Mouse (Mus musculus): ENCODE results near the gene Npb. TPM values are rescaled to one million over a fixed set of nuclear protein-coding genes. Genes with fewer than 3 reads are reported as not detected.

Gene Npb
- polyA plus RNA-seq, 1 experiment from 2014 or later, result 12.1 TPM

GRCm38 (mm10) chr11:120605667-120606066 is 2.6 kb upstream of the Npb start:
- H3K9ac ChIP-seq, result no peak overlapping the region
- H3K9me3 ChIP-seq, result no peaks in the 10 kb centered on the region
- H3K4me2 ChIP-seq, result no peak overlapping the region
- peaks cover 18% of the 10 kb centered on the region for H3K4me1 ChIP-seq
- peaks cover 35% of the 10 kb centered on the region for H3K36me3 ChIP-seq
- 87% methylated on average over 7 of the region's 7 CpGs for WGBS
- no peaks in the 10 kb centered on the region for H3K27me3 ChIP-seq (replicated peaks)
- H3K27ac ChIP-seq, result no peak overlapping the region
- no peak for ATAC-seq (ENCODE audit: insufficient read depth, low FRiP score, low read depth)
- H3K4me3 ChIP-seq (replicated peaks), result no peak overlapping the region

GRCm38 (mm10) chr11:120606764-120607163 is 1.5 kb upstream of the Npb start:
- no peak overlapping the region for H3K27ac ChIP-seq
- no peak overlapping the region for H3K4me2 ChIP-seq
- H3K36me3 ChIP-seq, result peaks cover 38% of the 10 kb centered on the region
- H3K9me3 ChIP-seq, result no peaks in the 10 kb centered on the region
- no peaks in the 10 kb centered on the region for H3K27me3 ChIP-seq (replicated peaks)
- peaks cover 18% of the 10 kb centered on the region for H3K4me1 ChIP-seq
- no peak overlapping the region for H3K9ac ChIP-seq
- WGBS, result 73% methylated on average over 4 of the region's 4 CpGs
- H3K4me3 ChIP-seq (replicated peaks), result no peak overlapping the region
- ATAC-seq (ENCODE audit: insufficient read depth, low FRiP score, low read depth), result no peak

GRCm38 (mm10) chr11:120609250-120609649 is 973 bp downstream of the Npb start:
- H3K27me3 ChIP-seq (replicated peaks), result no peaks in the 10 kb centered on the region
- H3K27ac ChIP-seq, result no peak overlapping the region
- H3K4me3 ChIP-seq (replicated peaks), result no peak overlapping the region
- ATAC-seq (ENCODE audit: insufficient read depth, low FRiP score, low read depth), result peak; percentile 71
- no peaks in the 10 kb centered on the region for H3K9me3 ChIP-seq
- H3K36me3 ChIP-seq, result peaks cover 46% of the 10 kb centered on the region
- peaks cover 18% of the 10 kb centered on the region for H3K4me1 ChIP-seq
- peak overlapping the region; percentile 71 for H3K4me2 ChIP-seq
- no peak overlapping the region for H3K9ac ChIP-seq
- 36% methylated on average over 8 of the region's 8 CpGs for WGBS

GRCm38 (mm10) chr11:120610477-120611046 is 2.3 kb downstream of the Npb start:
- no peak overlapping the region for H3K4me2 ChIP-seq
- 93% methylated on average over 9 of the region's 9 CpGs for WGBS
- no peak overlapping the region for H3K27ac ChIP-seq
- H3K36me3 ChIP-seq, result peaks cover 45% of the 10 kb centered on the region
- H3K4me3 ChIP-seq (replicated peaks), result no peak overlapping the region
- no peaks in the 10 kb centered on the region for H3K9me3 ChIP-seq
- no peak overlapping the region for H3K9ac ChIP-seq
- no peak for ATAC-seq (ENCODE audit: insufficient read depth, low FRiP score, low read depth)
- H3K27me3 ChIP-seq (replicated peaks), result no peaks in the 10 kb centered on the region
- peaks cover 22% of the 10 kb centered on the region for H3K4me1 ChIP-seq

GRCm38 (mm10) chr11:120612763-120613162 is 4.5 kb downstream of the Npb start:
- 36% methylated on average over 6 of the region's 6 CpGs for WGBS
- no peak overlapping the region for H3K9ac ChIP-seq
- H3K27me3 ChIP-seq (replicated peaks), result no peaks in the 10 kb centered on the region
- H3K4me1 ChIP-seq, result peaks cover 36% of the 10 kb centered on the region
- no peaks in the 10 kb centered on the region for H3K9me3 ChIP-seq
- no peak overlapping the region for H3K4me3 ChIP-seq (replicated peaks)
- H3K36me3 ChIP-seq, result peaks cover 35% of the 10 kb centered on the region
- no peak overlapping the region for H3K4me2 ChIP-seq
- H3K27ac ChIP-seq, result no peak overlapping the region
- ATAC-seq (ENCODE audit: insufficient read depth, low FRiP score, low read depth), result no peak

- no peak for ATAC-seq (ENCODE audit: insufficient read depth, low FRiP score, low read depth)
- H3K9me3 ChIP-seq, result no peaks in the 10 kb centered on the region
- WGBS, result 90% methylated on average over 10 of the region's 10 CpGs
- H3K27ac ChIP-seq, result no peak overlapping the region
- H3K4me3 ChIP-seq (replicated peaks), result no peak overlapping the region
- H3K36me3 ChIP-seq, result peaks cover 37% of the 10 kb centered on the region
- H3K27me3 ChIP-seq (replicated peaks), result no peaks in the 10 kb centered on the region
- peaks cover 31% of the 10 kb centered on the region for H3K4me1 ChIP-seq
- H3K9ac ChIP-seq, result no peak overlapping the region
- no peak overlapping the region for H3K4me2 ChIP-seq
Measured at GRCm38 (mm10) chr11:120613481-120613972, 5.2 kb downstream of the Npb start.

GRCm38 (mm10) chr11:120613976-120614375 is 5.7 kb downstream of the Npb start:
- no peaks in the 10 kb centered on the region for H3K27me3 ChIP-seq (replicated peaks)
- H3K4me3 ChIP-seq (replicated peaks), result no peak overlapping the region
- H3K9me3 ChIP-seq, result no peaks in the 10 kb centered on the region
- no peak overlapping the region for H3K4me2 ChIP-seq
- no peak overlapping the region for H3K27ac ChIP-seq
- H3K9ac ChIP-seq, result no peak overlapping the region
- ATAC-seq (ENCODE audit: insufficient read depth, low FRiP score, low read depth), result no peak
- peaks cover 26% of the 10 kb centered on the region for H3K4me1 ChIP-seq
- WGBS, result 86% methylated on average over 8 of the region's 8 CpGs
- H3K36me3 ChIP-seq, result peaks cover 42% of the 10 kb centered on the region

DNA sequence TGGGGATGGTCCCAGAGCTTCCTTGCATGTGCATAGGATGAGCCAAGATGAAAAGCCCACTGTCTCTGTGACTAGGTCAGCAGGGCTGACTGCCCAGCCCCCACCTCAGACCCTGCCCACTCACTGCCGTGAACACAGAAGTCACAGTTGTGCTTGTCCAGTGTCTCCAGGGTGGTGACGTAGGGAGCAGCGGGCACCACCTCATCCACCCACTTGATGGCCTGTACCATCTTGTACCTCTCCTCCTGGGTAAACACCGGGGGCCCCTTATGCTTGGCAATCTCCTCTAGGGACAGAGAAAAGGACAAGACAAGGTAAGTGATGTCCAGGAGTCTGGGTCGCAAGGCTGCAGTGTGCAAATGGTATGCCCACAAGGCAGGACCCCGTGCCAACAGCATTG is 6.9 kb downstream of the Npb start:
- no peak overlapping the region for H3K4me3 ChIP-seq (replicated peaks)
- H3K9ac ChIP-seq, result no peak overlapping the region
- peaks cover 23% of the 10 kb centered on the region for H3K4me1 ChIP-seq
- H3K36me3 ChIP-seq, result peaks cover 50% of the 10 kb centered on the region
- H3K27me3 ChIP-seq (replicated peaks), result no peaks in the 10 kb centered on the region
- 92% methylated on average over 6 of the region's 6 CpGs for WGBS
- H3K27ac ChIP-seq, result no peak overlapping the region
- H3K9me3 ChIP-seq, result no peaks in the 10 kb centered on the region
- ATAC-seq (ENCODE audit: insufficient read depth, low FRiP score, low read depth), result no peak
- no peak overlapping the region for H3K4me2 ChIP-seq

GRCm38 (mm10) chr11:120615606-120616203 is 7.4 kb downstream of the Npb start:
- Histone ChIP-seq H3K27me3 (replicated peaks) (no peaks in the 10 kb centered on the region), H3K4me3 (replicated peaks) (no peak overlapping the region), H3K4me1 (peaks cover 23% of the 10 kb centered on the region), H3K36me3 (peaks cover 55% of the 10 kb centered on the region), H3K4me2 (peak overlapping the region; percentile 14; the same call in 1 of the 2 replicates), H3K9ac (no peak overlapping the region), H3K27ac (no peak overlapping the region), H3K9me3 (no peaks in the 10 kb centered on the region)
- WGBS, result 89% methylated on average over 11 of the region's 11 CpGs
- no peak for ATAC-seq (ENCODE audit: insufficient read depth, low FRiP score, low read depth)

DNA sequence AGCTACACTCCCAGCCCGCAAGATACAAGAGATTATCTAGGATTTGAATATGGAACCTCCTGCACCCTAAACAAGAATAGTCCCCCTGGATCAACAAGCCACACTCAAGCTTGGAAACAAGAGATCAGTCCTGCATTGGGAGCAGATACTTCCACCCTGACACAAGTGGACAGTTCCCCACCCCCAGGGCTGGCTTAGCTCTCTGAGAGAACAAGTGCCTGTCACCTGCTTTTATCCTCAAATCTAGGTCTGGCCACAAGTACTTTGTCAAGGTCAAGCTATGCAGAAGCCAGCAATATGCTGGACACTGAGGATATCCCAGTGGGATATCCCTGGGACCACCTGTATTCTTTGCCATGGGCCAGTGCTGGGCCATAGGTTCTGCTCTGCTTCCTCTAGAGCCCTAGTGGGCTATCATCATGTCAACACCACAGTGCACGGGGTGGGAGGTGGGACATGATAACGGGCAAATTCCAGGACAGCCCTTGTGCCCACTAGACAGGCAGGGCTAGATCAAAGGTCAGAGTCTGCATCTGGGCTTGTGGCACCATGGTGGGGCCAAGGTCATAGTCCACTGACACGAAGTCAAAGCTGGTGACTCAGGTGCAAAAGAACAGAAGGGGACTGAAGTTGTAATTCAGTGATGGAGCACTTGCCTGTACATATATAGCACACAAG is 8.5 kb downstream of the Npb start:
- peak overlapping the region; percentile 76; the same call in 1 of the 2 replicates for H3K27ac ChIP-seq
- WGBS, result 45% methylated on average over 4 of the region's 4 CpGs
- peak overlapping the region; percentile 91 for H3K9ac ChIP-seq
- no peaks in the 10 kb centered on the region for H3K9me3 ChIP-seq
- ATAC-seq (ENCODE audit: insufficient read depth, low FRiP score, low read depth), result no peak
- peak overlapping the region; percentile 83 for H3K4me2 ChIP-seq
- peaks cover 23% of the 10 kb centered on the region for H3K4me1 ChIP-seq
- peak overlapping the region; percentile 69 for H3K4me3 ChIP-seq (replicated peaks)
- H3K27me3 ChIP-seq (replicated peaks), result no peaks in the 10 kb centered on the region
- H3K36me3 ChIP-seq, result peaks cover 52% of the 10 kb centered on the region

DNA sequence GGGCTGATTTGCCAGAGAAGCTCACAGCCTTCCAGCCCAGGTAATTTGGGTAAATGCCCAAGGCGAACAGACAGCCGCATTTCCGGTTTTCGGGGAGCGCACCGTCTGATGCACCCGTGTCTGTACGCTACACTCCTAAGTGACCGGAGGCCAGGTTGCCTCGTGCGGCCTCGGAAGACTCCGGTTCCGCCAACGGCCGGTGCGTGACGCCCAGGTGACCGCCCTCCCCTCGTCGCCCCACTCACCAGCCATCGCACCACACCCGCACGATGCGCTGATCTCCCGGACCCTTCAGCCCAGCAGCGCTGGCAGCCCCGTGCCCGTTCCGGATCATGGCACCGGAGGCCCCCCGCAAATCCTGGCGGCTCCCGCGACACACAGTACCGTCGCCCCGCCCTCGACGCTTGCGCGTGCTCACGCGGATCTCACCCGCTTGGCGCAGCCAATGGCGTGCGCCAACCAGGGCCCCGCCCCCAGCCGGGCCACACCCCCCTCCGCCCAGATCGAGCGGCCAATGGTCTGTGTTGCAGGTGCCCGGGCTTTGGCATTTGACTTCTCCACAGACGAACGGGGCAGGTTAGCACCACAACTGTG is 9.3 kb downstream of the Npb start, which contains the start of gene Pcyt2:
Pcyt2 (minus strand) TSS at position 418 of the 594 bp plus-strand sequence.
- Histone ChIP-seq H3K4me2 (peak within 1 kb of the TSS; percentile 83), H3K36me3 (peaks cover 44% of the 10 kb centered on the region)
- under 1% methylated on average over 56 of the region's 56 CpGs for WGBS

More for the DNA sequence above, 9.3 kb downstream of the Npb start, which contains the start of gene Pcyt2:
- peak; percentile 96 for ATAC-seq (ENCODE audit: insufficient read depth, low FRiP score, low read depth)
- Histone ChIP-seq H3K9me3 (no peaks in the 10 kb centered on the region), H3K27me3 (replicated peaks) (no peaks in the 10 kb centered on the region), H3K4me3 (replicated peaks) (peak within 1 kb of the TSS; percentile 69), H3K9ac (peak within 1 kb of the TSS; percentile 91), H3K27ac (peak within 1 kb of the TSS; percentile 76), H3K4me1 (peaks cover 23% of the 10 kb centered on the region)

Data from stomach, embryonic 15.5 days (tissue).